Mouse (Mus musculus) small intestine, adult 2 months (tissue): ENCODE measurements at regions not wholly inside any gene's neighbourhood (a gene's known extent, or its start where the extent isn't known, plus 50 kb on each side); places are given as distances from the start of the nearest gene placed in this dataset.

Experiments used
- CTCF ChIP-seq: fragments of 200-500 bp; IDR thresholded peaks from 2 replicates; pipeline ENCODE4 v1.5.1; 2012; ENCODE audit warnings: low read depth, mild to moderate bottlenecking, control low read depth, inconsistent platforms, low read length, moderate library complexity, mixed read lengths; ENCODE audit not compliant: insufficient replicate concordance, insufficient read length; ENCODE audit errors: extremely low read depth
- POLR2A ChIP-seq: fragments of 200-500 bp; IDR thresholded peaks from 2 replicates; pipeline ENCODE4 v1.6.1; 2012; ENCODE audit warnings: low read depth, mild to moderate bottlenecking, control low read depth, inconsistent platforms, low read length, moderate library complexity

GRCm38 (mm10) chr6:67158765-67159164 is 79.2 kb upstream of the Serbp1 start:
- TF ChIP-seq CTCF (peak; percentile 81; the same call in 1 of the 2 replicates), POLR2A (no peak)
